Mouse (Mus musculus) macrophage (primary cell): ENCODE measurements around the gene Kcne3. TPM values are rescaled to one million over a fixed set of nuclear protein-coding genes. Genes with fewer than 3 reads are reported as not detected.

Experiments
- H3K27ac ChIP-seq: fragments of 350-480 bp; formaldehyde crosslinking; 2 replicates; pipeline ENCODE4 v1.9.0; 2021
- H3K36me3 ChIP-seq: fragments of 350-480 bp; formaldehyde crosslinking; 2 replicates; pipeline ENCODE4 v1.9.0; 2021; ENCODE audit errors: inconsistent target
- H3K4me3 ChIP-seq: fragments of 350-480 bp; formaldehyde crosslinking; 2 replicates; pipeline ENCODE4 v1.9.0; 2021; ENCODE audit errors: inconsistent target
- H3K79me2 ChIP-seq: fragments of 350-480 bp; formaldehyde crosslinking; 2 replicates; pipeline ENCODE4 v1.9.0; 2021; ENCODE audit errors: inconsistent target
- WGBS: methylation state at CpG from one replicate; pipeline ENCODE4 v1.1.7; 2026; ENCODE audit warnings: inconsistent platforms; ENCODE audit not compliant: missing documents; 5-methylcytosine and 5-hydroxymethylcytosine counted together
- polyA plus RNA-seq: library from polyadenylated mRNA; stranded (reverse); fragments of 250-400 nt; gene quantifications from 3 replicates; pipeline ENCODE4 v1.2.4, GENCODE M21; 2018; ENCODE audit warnings: inconsistent platforms

The Kcne3 gene
- polyA plus RNA-seq, 1 experiment from 2014 or later, result 0.39 TPM

DNA sequence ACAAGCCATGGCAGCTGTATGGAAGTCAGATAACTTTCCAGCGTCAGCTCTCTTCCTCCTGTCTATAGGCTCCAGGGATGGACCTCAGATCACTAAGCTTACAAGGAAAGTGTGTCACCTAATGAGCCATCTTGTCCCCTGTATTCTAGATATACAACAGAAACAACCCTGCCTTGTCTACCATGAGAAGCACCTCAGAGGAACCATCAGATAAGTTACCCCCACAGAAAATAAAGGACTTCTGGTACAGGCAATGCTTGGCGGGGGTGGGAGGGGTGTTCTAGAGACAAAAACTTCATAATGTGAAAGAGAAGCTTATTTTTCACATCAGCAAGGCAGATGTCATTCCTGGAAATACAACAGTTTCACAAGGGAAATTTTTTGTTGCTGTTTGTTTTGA, 29.8 kb downstream of the Kcne3 start:
- H3K79me2 ChIP-seq, result no peaks in the 10 kb centered on the region
- WGBS, result 100% methylated on average over 2 of the region's 2 CpGs

DNA sequence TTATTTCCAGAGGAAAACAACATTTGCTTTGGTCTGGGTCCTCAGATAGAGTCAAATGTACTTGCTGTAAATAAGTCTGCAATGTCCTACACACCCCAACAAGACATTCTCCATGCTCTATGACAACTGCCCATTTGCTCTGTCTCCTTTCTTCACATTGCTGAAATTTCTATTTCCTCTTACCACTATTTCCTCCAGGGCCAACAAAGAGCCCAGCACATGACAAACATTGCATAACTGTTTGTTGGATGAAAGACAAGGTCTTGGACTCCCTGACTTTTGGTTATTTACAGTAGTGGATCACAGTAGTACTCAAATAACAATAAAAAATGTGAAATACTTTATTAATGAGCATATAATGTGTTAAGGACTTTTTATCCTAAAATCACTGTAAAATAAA, 31.6 kb downstream of the Kcne3 start:
- H3K27ac ChIP-seq, result peak overlapping the region; percentile 74
- H3K36me3 ChIP-seq, result no peaks in the 10 kb centered on the region
- H3K79me2 ChIP-seq, result no peaks in the 10 kb centered on the region
- H3K4me3 ChIP-seq, result no peak overlapping the region

More for the DNA sequence above, 29.8 kb downstream of the Kcne3 start:
- Histone ChIP-seq H3K4me3 (no peak overlapping the region), H3K36me3 (no peaks in the 10 kb centered on the region), H3K27ac (no peak overlapping the region)

DNA sequence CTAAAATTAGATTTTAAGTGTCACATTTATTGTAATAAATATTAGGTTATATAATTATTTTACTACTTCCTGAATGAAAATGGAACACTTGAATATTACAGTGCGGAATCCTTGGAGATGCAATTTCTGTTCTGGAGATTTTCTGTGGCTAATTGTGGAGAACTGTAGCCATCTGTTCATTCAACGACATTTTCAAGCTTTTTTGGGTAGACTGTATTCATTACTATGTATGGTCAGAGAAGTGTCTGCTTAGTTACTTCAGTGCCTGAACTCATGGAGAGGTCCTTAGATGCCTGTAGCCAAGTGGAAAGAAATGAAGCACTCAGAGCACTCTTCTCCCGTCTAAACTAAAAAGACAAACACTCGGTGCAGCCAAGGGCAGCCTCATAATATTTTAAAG, 38.0 kb downstream of the Kcne3 start:
- no peak overlapping the region for H3K4me3 ChIP-seq
- no peaks in the 10 kb centered on the region for H3K79me2 ChIP-seq
- 89% methylated on average over 4 of the region's 4 CpGs for WGBS
- H3K36me3 ChIP-seq, result no peaks in the 10 kb centered on the region
- no peak overlapping the region for H3K27ac ChIP-seq

DNA sequence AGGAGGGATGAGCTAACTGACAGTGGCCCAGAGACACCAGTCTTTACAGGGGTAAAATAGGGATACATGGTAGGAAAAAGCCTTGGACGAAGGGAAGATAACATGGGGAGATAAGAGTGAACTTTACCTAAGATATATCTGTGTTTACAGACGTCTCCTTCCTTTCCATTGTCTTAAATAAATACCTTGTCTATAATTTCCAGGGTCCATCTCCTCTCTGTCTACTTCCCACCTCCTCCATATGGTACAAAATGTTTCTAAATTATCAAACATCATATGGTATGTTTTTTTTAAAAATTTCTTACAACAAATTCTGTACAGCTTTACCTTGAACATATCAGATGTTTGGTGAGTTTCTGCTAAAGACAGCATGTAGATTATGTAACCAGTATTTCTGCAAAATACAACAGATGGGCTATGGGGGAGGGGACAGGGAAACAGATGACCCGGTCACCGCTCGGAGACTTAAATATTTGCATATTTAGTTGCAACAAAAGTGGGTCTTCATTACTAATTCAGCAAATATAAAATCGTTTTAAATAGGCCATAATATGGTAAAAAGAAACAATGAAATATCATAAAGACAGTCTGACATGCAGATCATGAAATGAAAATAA, 38.9 kb downstream of the Kcne3 start:
- no peaks in the 10 kb centered on the region for H3K36me3 ChIP-seq
- WGBS, result 50% methylated on average over 5 of the region's 6 CpGs
- H3K4me3 ChIP-seq, result peak overlapping the region; percentile 16; the same call in 1 of the 2 replicates
- no peaks in the 10 kb centered on the region for H3K79me2 ChIP-seq
- peak overlapping the region; percentile 66 for H3K27ac ChIP-seq

DNA sequence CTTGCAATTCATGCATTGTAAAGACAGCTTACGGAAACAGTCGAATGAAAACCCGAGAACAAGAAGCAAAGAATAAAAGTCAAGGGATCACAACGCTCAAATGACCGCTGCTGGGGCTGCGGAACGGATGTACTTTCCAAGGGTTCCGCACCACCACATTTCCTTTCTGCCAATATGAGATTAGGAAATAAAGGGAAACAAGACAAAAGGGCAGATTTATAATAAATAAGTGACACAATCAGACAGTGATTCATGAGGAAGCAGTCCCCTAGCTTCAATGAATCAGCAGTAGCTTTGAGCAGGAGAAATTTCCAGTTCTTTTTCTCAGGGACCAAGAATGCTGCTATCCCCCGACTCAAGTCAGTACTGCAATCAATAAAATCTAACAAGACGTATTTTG, 39.7 kb downstream of the Kcne3 start:
- no peaks in the 10 kb centered on the region for H3K36me3 ChIP-seq
- WGBS, result 12% methylated on average over 10 of the region's 10 CpGs
- peak overlapping the region; percentile 66 for H3K27ac ChIP-seq
- peak overlapping the region; percentile 16; the same call in 1 of the 2 replicates for H3K4me3 ChIP-seq
- H3K79me2 ChIP-seq, result no peaks in the 10 kb centered on the region

DNA sequence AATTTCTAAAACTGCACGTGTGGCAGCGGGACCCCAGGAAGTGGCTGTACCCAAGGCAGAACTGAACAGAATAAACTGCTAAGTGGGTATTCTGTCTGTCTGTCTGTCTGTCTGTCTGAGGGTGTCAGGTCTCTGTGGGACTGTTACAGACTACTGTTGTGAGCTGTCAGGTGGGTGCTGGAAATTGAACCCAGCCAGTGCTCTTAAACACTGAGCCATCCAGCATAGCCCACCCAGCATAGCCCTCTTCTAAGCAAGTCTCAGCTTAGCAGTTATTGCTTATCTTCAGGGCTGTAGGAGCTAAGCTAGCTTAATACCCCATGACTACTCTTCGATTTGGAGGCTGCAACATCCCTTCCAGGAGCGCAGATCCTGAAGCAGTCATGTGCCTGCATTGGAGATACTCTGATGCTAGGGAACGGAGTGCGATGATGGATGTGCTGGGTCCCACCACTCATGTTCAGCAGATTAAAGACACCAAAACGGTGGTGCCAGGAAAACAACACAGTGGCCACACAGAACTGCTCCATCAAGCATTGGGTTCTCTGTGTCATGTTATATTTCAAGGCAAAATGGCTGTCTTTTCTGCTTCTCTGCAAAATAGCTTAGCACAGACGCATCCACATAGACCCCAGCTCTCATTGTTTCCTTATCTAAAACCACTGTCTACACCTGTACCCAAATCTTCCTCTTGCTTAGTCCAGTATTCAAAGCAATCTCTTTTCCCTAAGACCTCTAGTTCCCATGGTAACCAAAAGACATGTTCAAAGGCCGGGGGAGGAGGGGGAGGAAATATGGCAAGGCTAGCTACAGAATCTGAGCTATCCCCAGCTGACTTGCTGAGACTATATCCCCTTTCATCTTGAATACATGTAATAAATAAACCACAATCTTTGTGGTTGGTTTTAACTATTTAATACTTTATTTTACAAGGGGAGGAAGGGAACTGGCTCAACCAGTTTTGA, 40.6 kb downstream of the Kcne3 start:
- no peak overlapping the region for H3K4me3 ChIP-seq
- H3K79me2 ChIP-seq, result no peaks in the 10 kb centered on the region
- WGBS, result 82% methylated on average over 9 of the region's 9 CpGs
- H3K27ac ChIP-seq, result peak overlapping the region; percentile 66
- no peaks in the 10 kb centered on the region for H3K36me3 ChIP-seq

DNA sequence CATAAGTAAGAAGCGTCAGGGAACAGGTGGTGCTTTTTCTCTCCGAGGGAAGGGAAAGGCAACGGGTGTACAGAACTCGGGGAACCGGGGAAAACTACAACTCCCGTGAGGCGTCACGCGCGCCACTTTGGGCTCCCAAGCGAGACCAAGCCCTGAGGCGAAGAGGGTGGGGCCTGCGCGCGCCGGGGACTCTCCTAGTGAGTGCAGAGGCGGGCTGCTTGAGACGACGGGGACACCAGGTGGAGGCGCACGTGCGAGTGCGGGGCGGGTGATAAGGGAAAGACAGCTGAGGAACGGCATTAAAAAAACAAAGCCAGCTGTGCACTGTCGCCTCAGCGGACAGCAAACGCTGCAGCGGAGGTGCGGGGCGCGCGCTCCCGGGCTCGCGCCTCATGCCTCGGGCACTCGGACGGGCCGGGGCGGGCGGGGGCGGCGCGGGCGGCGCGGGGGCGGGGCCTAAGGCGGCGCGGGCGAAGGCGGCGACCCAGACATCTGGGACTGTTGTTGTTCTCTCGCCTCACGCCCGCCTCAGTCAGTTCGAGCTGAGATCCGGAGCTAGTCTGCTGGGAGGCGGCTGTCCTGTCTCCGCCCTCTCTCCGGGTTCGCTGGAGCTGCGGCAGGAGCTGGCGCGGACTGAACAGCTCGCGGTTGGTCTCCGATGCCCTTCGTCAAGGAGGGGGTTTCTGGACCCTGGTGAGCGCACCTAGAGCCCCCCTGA, 51.0 kb downstream of the Kcne3 start, which contains the start of gene Pgm2l1:
TSS of gene Pgm2l1 (plus strand) at position 237 of the 718 bp plus-strand sequence.
- WGBS, result under 1% methylated on average over 71 of the region's 72 CpGs
- Histone ChIP-seq H3K79me2 (no peaks in the 10 kb centered on the region; the same call in 1 of the 2 replicates), H3K27ac (peak within 1 kb of the TSS; percentile 51), H3K4me3 (peak within 1 kb of the TSS; percentile 87), H3K36me3 (no peaks in the 10 kb centered on the region)

DNA sequence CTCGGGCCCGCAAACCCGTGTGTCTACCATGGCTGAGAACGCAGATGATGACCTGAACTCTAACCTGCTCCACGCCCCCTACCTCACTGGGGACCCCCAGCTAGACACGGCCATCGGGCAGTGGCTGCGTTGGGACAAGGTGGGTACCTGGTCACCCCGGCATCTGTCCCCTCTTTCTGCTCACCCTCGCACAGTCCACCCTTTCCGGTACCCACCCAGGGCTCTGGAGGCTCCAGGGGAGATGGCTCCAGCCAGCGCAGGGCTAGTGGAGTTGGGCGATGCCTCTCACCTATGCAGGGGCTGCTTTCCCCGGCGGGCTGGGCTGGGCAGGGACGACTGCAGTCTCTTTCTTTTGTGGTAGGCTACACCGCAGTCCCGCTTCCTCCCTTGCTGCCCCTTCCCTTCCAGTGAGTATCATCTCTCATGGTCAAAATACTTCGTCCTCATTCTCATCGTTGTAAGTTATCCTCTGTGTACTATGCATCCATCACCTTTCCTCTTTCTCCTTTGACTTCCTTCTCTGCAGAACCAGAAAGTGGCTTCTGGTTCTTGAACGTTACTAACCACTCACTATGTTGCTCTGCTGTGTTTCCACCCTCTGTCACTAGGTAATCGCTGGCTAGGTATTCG, 51.7 kb downstream of the Kcne3 start:
- Histone ChIP-seq H3K36me3 (no peaks in the 10 kb centered on the region), H3K79me2 (no peaks in the 10 kb centered on the region; the same call in 1 of the 2 replicates), H3K4me3 (peak overlapping the region; percentile 87), H3K27ac (peak overlapping the region; percentile 51)
- 1% methylated on average over 22 of the region's 23 CpGs for WGBS

DNA sequence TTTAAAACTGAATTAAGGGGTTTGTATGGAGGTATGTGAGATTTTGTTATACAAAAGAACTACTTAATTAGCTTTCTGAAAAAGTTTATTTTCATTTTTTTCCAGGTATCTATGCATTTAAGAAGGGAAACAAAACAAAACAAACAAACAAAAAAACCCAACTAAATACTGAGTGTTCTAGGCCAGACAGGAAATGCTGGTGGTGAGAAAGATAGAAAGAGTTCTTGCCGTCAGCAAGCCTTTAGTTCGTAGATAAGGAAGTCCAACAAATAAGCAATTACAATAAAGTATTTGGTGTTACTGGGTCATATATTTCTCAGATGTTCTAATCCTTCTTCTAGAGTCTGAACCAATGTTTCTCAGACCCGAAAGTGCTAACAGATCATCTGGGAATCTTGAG, 52.7 kb downstream of the Kcne3 start:
- no peak overlapping the region; the same call in 1 of the 2 replicates for H3K4me3 ChIP-seq
- no peaks in the 10 kb centered on the region; the same call in 1 of the 2 replicates for H3K79me2 ChIP-seq
- WGBS, result 59% methylated on average over 3 of the region's 3 CpGs

DNA sequence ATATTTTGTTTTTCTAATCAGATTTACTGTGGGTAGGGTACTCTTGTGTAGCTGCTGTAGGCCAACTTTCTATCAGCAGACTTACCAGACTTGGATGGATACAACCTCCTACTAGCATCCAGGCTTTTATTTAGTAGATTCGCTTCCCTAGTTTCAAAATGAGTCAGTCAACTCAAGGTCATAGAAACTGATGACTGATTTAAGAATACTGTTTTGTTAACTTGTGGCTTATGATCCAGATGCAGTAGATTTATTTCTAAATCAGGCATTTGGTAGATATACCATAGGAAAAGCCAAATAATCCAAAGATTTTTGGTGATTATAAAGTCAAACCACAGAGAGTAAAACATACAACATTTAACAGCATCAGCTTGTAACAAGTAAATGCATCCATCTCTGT, 54.3 kb downstream of the Kcne3 start:
- peaks cover 6% of the 10 kb centered on the region; the same call in 1 of the 2 replicates for H3K79me2 ChIP-seq
- 100% methylated on average over 1 of the region's 1 CpGs for WGBS
- H3K36me3 ChIP-seq, result no peaks in the 10 kb centered on the region
- no peak overlapping the region for H3K4me3 ChIP-seq
- no peak overlapping the region for H3K27ac ChIP-seq

More for the DNA sequence above, 52.7 kb downstream of the Kcne3 start:
- no peaks in the 10 kb centered on the region for H3K36me3 ChIP-seq
- H3K27ac ChIP-seq, result no peak overlapping the region

DNA sequence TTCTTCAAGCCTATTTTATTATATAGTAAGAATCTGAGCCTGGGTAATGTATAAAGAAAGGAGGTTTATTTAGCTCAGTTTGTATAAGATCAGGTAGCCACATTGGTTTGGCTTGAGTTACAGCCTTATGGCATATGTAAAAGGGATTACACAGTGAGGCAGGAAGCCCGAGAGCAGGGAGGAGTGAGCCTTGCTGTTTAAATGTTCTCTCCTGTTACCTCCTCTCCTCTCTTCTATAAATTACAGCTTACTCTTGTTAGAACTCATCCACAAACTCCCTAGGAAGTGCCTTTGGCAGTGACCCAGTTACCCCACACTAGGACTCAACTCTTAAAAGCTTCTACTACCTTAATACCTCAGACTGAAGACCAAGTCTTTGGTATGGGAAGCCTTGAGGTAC, 55.4 kb downstream of the Kcne3 start:
- H3K4me3 ChIP-seq, result no peak overlapping the region
- H3K79me2 ChIP-seq, result peaks cover 14% of the 10 kb centered on the region; the same call in 1 of the 2 replicates
- 50% methylated on average over 1 of the region's 1 CpGs for WGBS
- no peak overlapping the region for H3K27ac ChIP-seq
- H3K36me3 ChIP-seq, result no peaks in the 10 kb centered on the region

DNA sequence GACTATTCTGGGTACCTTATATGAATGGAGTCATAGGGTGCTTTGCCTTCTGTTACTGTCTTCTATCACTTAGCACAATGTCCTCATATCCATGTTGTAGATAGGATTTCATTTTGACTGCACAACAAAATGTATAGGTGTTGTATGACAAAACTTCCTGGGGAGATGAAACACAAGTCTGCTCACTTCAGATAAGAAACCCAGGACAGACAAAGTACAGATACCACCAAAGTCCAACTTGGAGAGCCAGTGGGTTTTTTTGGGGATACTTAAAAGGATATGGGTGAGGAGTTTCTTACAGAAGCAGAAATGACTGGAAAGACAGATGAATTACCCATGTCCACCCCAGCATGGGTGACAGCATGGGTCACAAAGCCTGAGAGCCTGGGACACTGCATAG, 57.4 kb downstream of the Kcne3 start:
- Histone ChIP-seq H3K36me3 (no peaks in the 10 kb centered on the region), H3K4me3 (no peak overlapping the region), H3K79me2 (peaks cover 14% of the 10 kb centered on the region; the same call in 1 of the 2 replicates), H3K27ac (no peak overlapping the region)
